Mouse (Mus musculus) liver, postnatal 0 days (tissue): ENCODE data around the gene Dusp18.

ENCODE experiments used
- CTCF ChIP-seq: sonication (generic); IDR thresholded peaks from 2 replicates; pipeline ENCODE4 v1.5.1; 2016; ENCODE audit warnings: antibody characterized with exemption, low read depth
- EP300 ChIP-seq: IDR thresholded peaks from 2 replicates; pipeline ENCODE4 v1.6.1; 2016; ENCODE audit warnings: antibody characterized with exemption, low read depth, mild to moderate bottlenecking

DNA sequence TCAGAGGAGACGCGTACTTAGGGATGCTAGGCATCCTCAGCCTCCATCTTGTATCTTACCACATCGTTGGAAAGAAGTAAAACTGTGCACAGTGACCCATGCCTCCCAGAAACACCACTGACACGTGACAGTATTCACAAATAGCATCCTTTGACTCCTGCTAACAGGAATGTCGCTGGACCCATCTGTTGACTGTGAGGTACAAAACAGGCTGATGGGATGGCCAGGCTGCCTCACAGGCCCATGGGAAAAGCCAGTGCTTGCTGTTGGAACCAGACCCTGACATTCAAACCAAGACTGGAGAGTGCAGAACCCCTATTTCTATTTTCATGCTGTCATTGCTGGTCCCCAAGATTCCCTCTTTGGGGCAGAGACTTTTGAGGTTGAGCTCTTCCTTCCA, 37.1 kb upstream of the Dusp18 start:
- TF ChIP-seq EP300: no peak
- no peak for TF ChIP-seq CTCF
